Mouse (Mus musculus): Measurements from ENCODE around the gene Rbm4b.

Gene Rbm4b

DNA sequence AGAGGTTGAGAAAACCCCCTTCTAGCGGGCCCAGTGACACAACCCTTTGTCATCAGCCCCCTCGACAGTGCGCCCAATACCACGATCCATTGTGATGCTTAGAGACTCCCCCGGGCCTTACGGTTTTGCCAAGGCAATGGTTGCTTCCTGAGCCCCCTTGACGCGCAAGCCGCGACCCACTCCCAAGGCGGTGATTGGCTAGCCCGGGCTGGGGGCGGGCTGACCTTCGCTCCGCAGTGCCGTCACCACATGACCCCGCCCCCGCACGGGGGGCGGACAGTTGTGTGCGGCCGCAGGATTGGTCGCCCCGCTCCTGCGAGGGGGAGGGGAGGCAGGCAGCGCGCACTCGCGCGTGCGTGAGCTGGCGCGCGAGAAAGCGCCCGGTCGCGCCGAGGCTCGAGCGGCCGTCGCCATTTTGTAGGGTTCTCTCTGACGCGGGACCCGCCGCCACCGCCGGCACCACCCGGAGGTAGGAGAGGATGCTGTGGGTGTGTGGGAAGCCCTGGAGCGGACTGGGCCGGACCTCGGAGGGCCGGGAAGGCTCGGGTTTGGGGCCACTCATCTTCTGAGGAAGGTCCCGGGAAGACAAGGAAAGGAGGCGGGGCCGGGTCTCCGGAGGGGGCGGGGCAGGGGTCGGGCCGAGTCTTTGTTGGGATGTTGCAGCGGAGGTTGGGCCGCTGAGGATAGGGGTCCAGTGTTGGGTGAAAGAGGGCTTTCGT lies at the start of gene Rbm4b:
TSS of gene Rbm4b (plus strand) at position 305 of the 719 bp plus-strand sequence.
- DNase-seq (ENCODE audit: low read depth) = peak; percentile 85

DNA sequence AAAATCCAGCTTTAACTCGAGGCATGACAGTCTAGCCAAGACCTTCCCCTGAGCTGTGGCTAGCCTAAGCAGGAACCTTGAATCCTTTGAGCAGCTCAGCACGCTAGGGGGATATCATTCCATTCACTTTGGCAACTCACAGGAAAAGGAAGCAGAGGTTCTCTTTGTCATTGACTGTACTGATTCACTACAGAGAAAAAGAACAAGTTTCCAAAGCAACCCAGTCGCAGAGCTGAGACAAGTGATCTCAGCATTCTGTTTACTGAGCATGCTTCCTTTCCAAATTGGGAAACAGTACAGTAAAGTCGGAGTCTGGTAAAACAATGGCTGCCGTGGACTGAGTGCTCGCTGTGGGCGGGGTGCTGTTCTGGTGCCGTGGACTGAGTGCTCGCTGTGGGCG lies 47.5 kb upstream of the Rbm4b start:
- no peak for DNase-seq (ENCODE audit: low read depth)

GRCm38 (mm10) chr19:4711098-4711600 lies 45.1 kb upstream of the Rbm4b start, which contains the start of gene Sptbn2:
Gene Sptbn2, plus strand, starts transcription at chr19:4711167.
- no peak for DNase-seq (ENCODE audit: low read depth)

GRCm38 (mm10) chr19:4711601-4712155 lies 44.6 kb upstream of the Rbm4b start:
- DNase-seq (ENCODE audit: low read depth) = no peak

- DNase-seq (ENCODE audit: low read depth) = no peak
Observed at GRCm38 (mm10) chr19:4712156-4712780, 44.0 kb upstream of the Rbm4b start.

- DNase-seq (ENCODE audit: low read depth) = no peak
Observed at GRCm38 (mm10) chr19:4712781-4713526, 43.3 kb upstream of the Rbm4b start.

DNA sequence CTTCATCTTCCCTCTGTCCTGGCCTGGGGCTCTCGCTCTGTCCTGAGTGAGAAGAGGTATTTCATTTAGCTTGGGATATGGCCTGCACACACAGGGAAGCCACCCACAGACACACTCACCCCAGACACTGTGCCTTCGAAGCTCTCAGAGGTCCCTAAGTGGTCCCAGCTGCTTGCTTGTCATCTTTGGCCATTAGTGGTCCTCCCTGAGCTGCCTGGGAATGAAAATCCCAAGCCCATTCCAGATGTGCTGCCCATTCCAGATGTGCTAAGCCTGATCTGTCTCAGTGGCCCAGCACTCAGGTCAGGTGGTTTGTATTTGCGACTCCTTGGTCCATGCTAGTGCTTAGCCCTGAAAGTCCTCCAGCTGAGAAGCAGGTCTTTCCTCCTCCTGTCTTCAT lies 42.4 kb upstream of the Rbm4b start:
- DNase-seq (ENCODE audit: low read depth) = no peak

- DNase-seq (ENCODE audit: low read depth) = no peak
Observed at GRCm38 (mm10) chr19:4716756-4717155, 39.5 kb upstream of the Rbm4b start.

DNA sequence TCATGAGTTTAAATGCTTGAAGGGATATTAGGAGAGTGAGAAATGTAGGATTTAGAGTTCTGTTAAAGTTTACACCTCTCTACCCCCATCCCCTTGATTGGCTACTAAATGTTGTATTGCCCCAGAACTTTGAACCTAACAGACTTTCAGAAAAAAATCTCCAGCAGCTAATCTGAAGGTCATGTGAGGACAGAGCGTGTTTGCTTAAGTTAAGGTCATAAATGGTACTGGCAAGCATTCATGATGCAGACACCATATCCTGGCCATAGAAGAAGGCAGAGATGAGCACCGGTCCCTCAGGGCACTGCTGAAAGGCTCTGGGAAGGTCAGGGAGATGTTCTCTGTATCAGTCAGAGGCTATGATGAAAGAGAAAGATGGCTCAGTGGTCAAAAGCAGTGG lies 39.0 kb upstream of the Rbm4b start:
- no peak for DNase-seq (ENCODE audit: low read depth)

DNA sequence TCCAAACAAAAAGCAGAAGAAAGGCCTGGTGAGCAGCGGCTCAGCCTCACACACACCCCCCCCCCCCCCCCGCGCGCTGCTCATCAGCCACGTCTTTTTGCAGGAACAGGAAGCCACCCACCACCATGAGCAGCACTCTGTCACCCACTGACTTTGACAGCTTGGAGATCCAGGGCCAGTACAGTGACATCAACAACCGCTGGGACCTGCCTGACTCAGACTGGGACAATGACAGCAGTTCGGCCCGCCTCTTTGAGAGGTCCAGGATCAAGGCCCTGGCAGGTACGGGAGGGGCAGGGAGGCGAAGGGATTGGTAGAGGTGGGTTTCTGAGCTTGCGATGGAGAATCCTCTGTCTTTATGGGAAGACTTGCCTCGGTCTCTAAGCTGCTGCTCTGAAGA lies 37.6 kb upstream of the Rbm4b start:
- DNase-seq (ENCODE audit: low read depth) = no peak

GRCm38 (mm10) chr19:4719351-4719764 lies 36.9 kb upstream of the Rbm4b start:
- DNase-seq (ENCODE audit: low read depth) = peak; percentile 23

GRCm38 (mm10) chr19:4720112-4720511 lies 36.2 kb upstream of the Rbm4b start:
- no peak for DNase-seq (ENCODE audit: low read depth)

- no peak for DNase-seq (ENCODE audit: low read depth)
Observed at GRCm38 (mm10) chr19:4720671-4721244, 35.5 kb upstream of the Rbm4b start.

DNA sequence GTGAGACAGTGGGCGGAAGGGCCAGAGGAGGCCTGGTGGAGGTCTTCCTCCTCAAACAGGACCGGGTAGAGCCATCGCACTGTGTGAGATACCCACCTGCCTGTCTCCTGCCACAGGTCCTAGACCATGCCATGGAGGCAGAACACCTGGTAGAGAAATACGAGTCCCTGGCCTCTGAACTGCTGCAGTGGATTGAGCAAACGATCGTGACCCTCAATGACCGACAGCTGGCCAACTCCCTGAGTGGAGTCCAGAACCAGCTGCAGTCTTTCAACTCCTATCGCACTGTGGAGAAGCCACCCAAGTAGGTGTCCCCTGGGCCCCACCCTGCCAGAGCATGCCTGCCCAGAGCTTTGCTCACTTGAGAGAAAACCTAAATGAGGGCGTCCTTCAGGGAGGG lies 27.1 kb upstream of the Rbm4b start:
- DNase-seq (ENCODE audit: low read depth) = no peak

- DNase-seq (ENCODE audit: low read depth) = no peak
Observed at GRCm38 (mm10) chr19:4733052-4733451, 23.2 kb upstream of the Rbm4b start.

DNA sequence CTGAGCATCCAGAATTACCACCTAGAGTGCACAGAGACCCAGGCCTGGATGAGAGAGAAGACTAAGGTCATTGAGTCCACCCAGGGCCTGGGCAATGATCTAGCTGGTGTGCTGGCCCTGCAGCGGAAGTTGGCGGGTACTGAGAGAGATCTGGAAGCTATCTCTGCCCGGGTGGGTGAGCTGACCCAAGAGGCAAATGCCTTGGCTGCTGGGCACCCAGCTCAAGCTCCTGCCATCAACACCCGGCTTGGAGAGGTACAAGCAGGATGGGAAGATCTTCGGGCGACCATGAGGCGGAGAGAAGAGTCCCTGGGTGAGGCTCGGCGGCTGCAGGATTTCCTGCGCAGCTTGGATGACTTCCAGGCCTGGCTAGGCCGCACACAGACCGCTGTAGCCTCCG lies 18.4 kb upstream of the Rbm4b start:
- no peak for DNase-seq (ENCODE audit: low read depth)

GRCm38 (mm10) chr19:4739053-4739452 lies 17.2 kb upstream of the Rbm4b start:
- DNase-seq (ENCODE audit: low read depth) = no peak

DNA sequence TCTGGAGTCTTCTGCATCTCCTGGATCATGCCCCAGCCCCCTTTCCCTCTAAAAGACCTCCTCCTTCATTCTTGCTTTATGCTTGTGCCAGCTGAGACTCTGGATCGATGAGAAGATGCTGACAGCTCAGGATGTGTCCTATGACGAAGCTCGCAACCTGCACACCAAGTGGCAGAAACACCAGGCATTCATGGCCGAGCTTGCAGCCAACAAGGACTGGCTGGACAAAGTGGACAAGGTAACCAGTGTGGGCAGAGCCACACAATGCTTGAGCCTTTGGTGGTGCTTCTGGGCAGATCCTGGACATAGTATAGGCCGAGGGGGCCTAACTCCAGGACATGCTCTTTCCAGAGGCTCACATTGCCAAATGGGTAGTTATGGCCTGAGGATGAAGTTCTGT lies 16.5 kb upstream of the Rbm4b start:
- DNase-seq (ENCODE audit: low read depth) = no peak

GRCm38 (mm10) chr19:4741482-4741881 lies 14.8 kb upstream of the Rbm4b start:
- DNase-seq (ENCODE audit: low read depth) = no peak

GRCm38 (mm10) chr19:4742229-4742628 lies 14.1 kb upstream of the Rbm4b start:
- DNase-seq (ENCODE audit: low read depth) = no peak

DNA sequence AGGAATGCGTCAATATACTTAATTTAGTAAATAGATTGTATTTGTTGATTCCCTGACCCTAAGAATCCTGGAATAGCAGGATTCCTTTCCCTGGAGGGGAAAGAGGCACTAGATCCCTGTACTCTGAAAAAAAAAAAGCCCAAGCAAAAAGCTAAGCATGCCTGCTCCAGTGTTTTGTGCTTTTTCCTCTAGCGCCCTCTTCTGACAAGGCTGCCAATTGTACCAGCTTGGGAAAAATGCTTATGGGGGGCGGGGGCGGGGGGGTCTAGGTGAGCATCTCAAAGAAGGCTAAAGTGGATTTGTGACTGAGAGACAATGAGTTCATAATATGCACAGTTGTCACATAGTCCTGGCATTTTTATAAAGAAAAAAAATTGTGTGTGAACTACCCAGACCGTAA lies 12.8 kb upstream of the Rbm4b start:
- no peak for DNase-seq (ENCODE audit: low read depth)

- DNase-seq (ENCODE audit: low read depth) = no peak
Observed at GRCm38 (mm10) chr19:4744026-4744425, 12.3 kb upstream of the Rbm4b start.

Measured in fibroblast of lung, adult 2 months (primary cell).